Mouse (Mus musculus) liver, embryonic 13.5 days (tissue): ENCODE data around the gene Rpl18. TPM values are rescaled to one million over a fixed set of nuclear protein-coding genes. Genes with fewer than 3 reads are reported as not detected.

Experiments
- ATAC-seq: fragments of 200-750 bp; cut with Nextera tagmentation; 2 replicates; pipeline ENCODE4 v1.8.0; 2017; ENCODE audit warnings: low read depth, mild to moderate bottlenecking, moderate number of reproducible peaks, moderate library complexity
- DNase-seq: peaks from one replicate; pipeline ENCODE4 v3.0.0; 2022
- H3K27ac ChIP-seq: fragments of 300-500 bp; sonication (generic); 2 replicates; pipeline ENCODE4 v1.5.1; 2015; ENCODE audit warnings: moderate library complexity, mild to moderate bottlenecking, inconsistent platforms
- H3K27me3 ChIP-seq: fragments of 300-500 bp; sonication (generic); 2 replicates; pipeline ENCODE4 v1.6.1; 2015; ENCODE audit warnings: mild to moderate bottlenecking, inconsistent platforms
- H3K36me3 ChIP-seq: fragments of 300-500 bp; sonication (generic); 2 replicates; pipeline ENCODE4 v1.6.1; 2015; ENCODE audit warnings: mild to moderate bottlenecking, inconsistent platforms
- H3K4me1 ChIP-seq: fragments of 300-500 bp; sonication (generic); replicated peaks from 2 replicates; pipeline ENCODE4 v1.6.1; 2015; ENCODE audit warnings: inconsistent platforms
- H3K4me2 ChIP-seq: fragments of 300-500 bp; sonication (generic); 2 replicates; pipeline ENCODE4 v1.6.1; 2015; ENCODE audit warnings: inconsistent platforms, mild to moderate bottlenecking, moderate library complexity
- H3K4me3 ChIP-seq: fragments of 300-500 bp; sonication (generic); replicated peaks from 2 replicates; pipeline ENCODE4 v1.5.1; 2015; ENCODE audit warnings: mild to moderate bottlenecking, inconsistent platforms
- H3K9ac ChIP-seq: fragments of 300-500 bp; sonication (generic); 2 replicates; pipeline ENCODE4 v1.6.1; 2015; ENCODE audit warnings: mild to moderate bottlenecking, inconsistent platforms
- H3K9me3 ChIP-seq: fragments of 300-500 bp; sonication (generic); replicated peaks from 2 replicates; pipeline ENCODE4 v1.6.1; 2016; ENCODE audit warnings: inconsistent platforms
- WGBS: fragments of 180-500 bp; shearing (Covaris S2); methylation state at CpG from one replicate; pipeline ENCODE4 v1.1.7; 2015; ENCODE audit not compliant: insufficient replicate concordance; 5-methylcytosine and 5-hydroxymethylcytosine counted together
- polyA plus RNA-seq: library from polyadenylated mRNA; unstranded; fragments of >200 nt; fragmentation: Nextera tagmentation; extraction: Ambion mirVana; gene quantifications from 2 replicates; pipeline ENCODE4 v1.2.1, GENCODE M21; 2015

Rpl18 gene
- polyA plus RNA-seq = 761 and 840 TPM in 2 replicates

GRCm38 (mm10) chr7:45715090-45715708 is at the start of gene Rpl18:
Gene Rpl18 (plus strand): TSS chr7:45715457.
- H3K4me3 ChIP-seq = peak within 1 kb of the TSS; percentile 81
- peaks cover 52% of the 10 kb centered on the region for H3K36me3 ChIP-seq
- H3K4me1 ChIP-seq = peaks cover 68% of the 10 kb centered on the region
- peak within 1 kb of the TSS; percentile 81 for H3K27ac ChIP-seq
- 7% methylated on average over 34 of the region's 34 CpGs for WGBS
- peak within 1 kb of the TSS; percentile 96 for H3K4me2 ChIP-seq
- ATAC-seq (peak; percentile 88), DNase-seq (peak; percentile 97)
- H3K27me3 ChIP-seq = no peaks in the 10 kb centered on the region
- H3K9me3 ChIP-seq = no peaks in the 10 kb centered on the region
- H3K9ac ChIP-seq = peak within 1 kb of the TSS; percentile 80

DNA sequence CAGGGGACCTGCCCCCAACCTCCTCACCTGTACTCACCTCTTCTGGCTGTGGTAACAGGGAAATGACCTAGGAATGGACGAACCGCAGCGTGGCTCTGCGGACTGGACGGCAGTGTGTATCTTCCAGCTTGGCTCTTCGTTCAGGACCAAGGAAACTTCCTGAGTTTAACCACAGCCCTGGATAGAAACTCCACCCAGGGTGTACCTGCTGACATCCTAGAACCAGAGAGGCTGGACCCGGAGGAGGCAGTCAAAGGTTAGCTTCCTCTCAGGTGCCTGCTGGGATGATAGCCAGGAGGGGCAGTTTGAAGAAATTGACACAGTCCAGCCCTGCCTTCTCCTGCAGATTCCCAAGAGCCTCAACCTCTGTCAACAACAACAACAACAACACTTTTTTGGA is 49.1 kb upstream of the Rpl18 start, which contains the start of gene Fut2:
Fut2 (minus strand) TSS at position 234 of the 400 bp plus-strand sequence.
- Histone ChIP-seq H3K4me1 (peaks cover 11% of the 10 kb centered on the region), H3K9me3 (0 out of 2 replicates have a peak, but pooled peaks cover 2% of the 10 kb centered on the region), H3K27me3 (0 out of 2 replicates have a peak, but pooled peaks cover 4% of the 10 kb centered on the region), H3K4me2 (no peak within 1 kb of the TSS), H3K36me3 (no peaks in the 10 kb centered on the region), H3K4me3 (no peak within 1 kb of the TSS), H3K9ac (no peak within 1 kb of the TSS), H3K27ac (no peak within 1 kb of the TSS)
- DNase-seq (no peak), ATAC-seq (no peak)
- WGBS = 69% methylated on average over 7 of the region's 7 CpGs

GRCm38 (mm10) chr7:45667761-45668160 is 47.5 kb upstream of the Rpl18 start:
- DNase-seq (no peak), ATAC-seq (no peak)
- no peak overlapping the region for H3K9ac ChIP-seq
- H3K4me1 ChIP-seq = peaks cover 11% of the 10 kb centered on the region
- H3K4me3 ChIP-seq = no peak overlapping the region
- 0 out of 2 replicates have a peak, but pooled peaks cover 2% of the 10 kb centered on the region for H3K9me3 ChIP-seq
- H3K27me3 ChIP-seq = 0 out of 2 replicates have a peak, but pooled peaks cover 4% of the 10 kb centered on the region
- 80% methylated on average over 14 of the region's 14 CpGs for WGBS
- H3K4me2 ChIP-seq = no peak overlapping the region
- no peak overlapping the region for H3K27ac ChIP-seq
- no peaks in the 10 kb centered on the region for H3K36me3 ChIP-seq

- no peaks in the 10 kb centered on the region for H3K36me3 ChIP-seq
- H3K4me2 ChIP-seq = no peak overlapping the region
- no peak overlapping the region for H3K4me3 ChIP-seq
- 82% methylated on average over 9 of the region's 9 CpGs for whole genome bisulfite sequencing
- peaks cover 6% of the 10 kb centered on the region for H3K4me1 ChIP-seq
- no peak overlapping the region for H3K27ac ChIP-seq
- H3K9ac ChIP-seq = no peak overlapping the region
- ATAC-seq = no peak
- DNase-seq = no peak
- H3K27me3 ChIP-seq = 0 out of 2 replicates have a peak, but pooled peaks cover 4% of the 10 kb centered on the region
- 0 out of 2 replicates have a peak, but pooled peaks cover 2% of the 10 kb centered on the region for H3K9me3 ChIP-seq
Observed at GRCm38 (mm10) chr7:45668921-45669320, 46.3 kb upstream of the Rpl18 start.

DNA sequence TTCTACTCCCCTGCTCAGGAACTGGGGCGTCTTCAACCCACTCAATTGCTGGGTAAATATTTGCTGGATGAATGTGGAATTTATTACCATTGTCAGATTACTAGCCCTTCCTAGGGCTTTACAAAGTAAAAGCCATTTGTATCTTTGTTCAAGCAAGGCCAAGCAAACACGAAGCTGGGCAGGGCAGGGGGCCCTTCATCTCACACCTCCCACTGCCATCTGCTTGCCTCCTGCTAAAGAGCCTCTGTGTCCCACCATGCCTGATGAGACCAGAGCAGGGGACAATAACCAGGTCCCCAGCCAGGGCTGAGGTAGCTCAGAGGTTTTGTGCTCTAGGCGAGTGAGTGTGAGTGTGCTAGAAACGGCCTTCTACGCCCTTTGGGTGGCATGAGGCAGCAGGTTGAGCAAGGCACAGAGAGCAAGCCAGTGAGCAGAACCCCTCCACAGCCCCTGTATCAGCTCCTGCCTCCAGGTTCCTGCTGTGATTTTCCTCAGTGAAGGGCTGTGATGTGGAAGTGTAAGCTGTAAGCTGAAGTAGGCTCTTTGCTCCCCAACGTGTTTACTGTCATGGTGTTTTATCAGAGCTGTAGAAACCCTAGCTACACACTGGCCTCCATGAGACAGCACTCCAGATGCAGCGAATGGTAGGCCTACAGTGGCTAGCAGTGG is 37.5 kb upstream of the Rpl18 start:
- no peak for DNase-seq
- WGBS = 61% methylated on average over 7 of the region's 7 CpGs
- Histone ChIP-seq H3K27me3 (0 out of 2 replicates have a peak, but pooled peaks cover 7% of the 10 kb centered on the region), H3K4me3 (no peak overlapping the region), H3K9ac (no peak overlapping the region), H3K4me1 (peaks cover 19% of the 10 kb centered on the region), H3K36me3 (no peaks in the 10 kb centered on the region), H3K9me3 (no peaks in the 10 kb centered on the region), H3K27ac (no peak overlapping the region), H3K4me2 (no peak overlapping the region)
- no peak for ATAC-seq

- Histone ChIP-seq H3K9me3 (no peaks in the 10 kb centered on the region), H3K4me3 (no peak overlapping the region), H3K4me2 (no peak overlapping the region), H3K27me3 (0 out of 2 replicates have a peak, but pooled peaks cover 7% of the 10 kb centered on the region), H3K27ac (no peak overlapping the region), H3K9ac (no peak overlapping the region), H3K4me1 (peaks cover 19% of the 10 kb centered on the region), H3K36me3 (no peaks in the 10 kb centered on the region)
- WGBS = 76% methylated on average over 14 of the region's 14 CpGs
- DNase-seq = no peak
- ATAC-seq = no peak
Observed at GRCm38 (mm10) chr7:45678513-45678912, 36.7 kb upstream of the Rpl18 start.

- DNase-seq (no peak), ATAC-seq (no peak)
- Histone ChIP-seq H3K36me3 (no peaks in the 10 kb centered on the region), H3K4me1 (peaks cover 19% of the 10 kb centered on the region), H3K4me3 (no peak overlapping the region), H3K4me2 (no peak overlapping the region), H3K27me3 (0 out of 2 replicates have a peak, but pooled peaks cover 8% of the 10 kb centered on the region), H3K27ac (no peak overlapping the region), H3K9ac (no peak overlapping the region), H3K9me3 (no peaks in the 10 kb centered on the region)
- 65% methylated on average over 14 of the region's 14 CpGs for WGBS
Observed at GRCm38 (mm10) chr7:45679966-45680621, 35.2 kb upstream of the Rpl18 start.

GRCm38 (mm10) chr7:45681046-45681736 is 34.1 kb upstream of the Rpl18 start:
- no peak overlapping the region for H3K4me3 ChIP-seq
- no peak overlapping the region for H3K4me2 ChIP-seq
- no peaks in the 10 kb centered on the region for H3K9me3 ChIP-seq
- no peak overlapping the region for H3K27ac ChIP-seq
- DNase-seq (no peak), ATAC-seq (no peak)
- H3K36me3 ChIP-seq = no peaks in the 10 kb centered on the region
- WGBS = 46% methylated on average over 8 of the region's 8 CpGs
- peaks cover 22% of the 10 kb centered on the region for H3K4me1 ChIP-seq
- no peak overlapping the region for H3K9ac ChIP-seq
- 0 out of 2 replicates have a peak, but pooled peaks cover 5% of the 10 kb centered on the region for H3K27me3 ChIP-seq

- 24% methylated on average over 14 of the region's 14 CpGs for WGBS
- no peaks in the 10 kb centered on the region for H3K9me3 ChIP-seq
- ATAC-seq = peak; percentile 54
- H3K27me3 ChIP-seq = peaks cover 5% of the 10 kb centered on the region; the same call in 1 of the 2 replicates
- peak overlapping the region; percentile 44; the same call in 1 of the 2 replicates for H3K9ac ChIP-seq
- no peaks in the 10 kb centered on the region for H3K36me3 ChIP-seq
- peak; percentile 54 for DNase-seq
- no peak overlapping the region for H3K27ac ChIP-seq
- no peak overlapping the region for H3K4me3 ChIP-seq
- H3K4me1 ChIP-seq = peaks cover 22% of the 10 kb centered on the region
- peak overlapping the region; percentile 37 for H3K4me2 ChIP-seq
Observed at GRCm38 (mm10) chr7:45682144-45683126, 32.8 kb upstream of the Rpl18 start.
